Mouse (Mus musculus) monocyte, adult 5-6 weeks (primary cell): ENCODE measurements around the gene Ffar3. TPM values are rescaled to one million over a fixed set of nuclear protein-coding genes. Genes with fewer than 3 reads are reported as not detected.

Source experiments
- ATAC-seq: fragments of 153-309, 156-312 bp; replicated peaks from 2 replicates; pipeline ENCODE4 v1.8.0; 2017; ENCODE audit warnings: mild to moderate bottlenecking; ENCODE audit not compliant: low TSS enrichment, insufficient number of reproducible peaks, severe bottlenecking, poor library complexity, low FRiP score
- total RNA-seq: library from RNA; stranded (forward); fragments of 200-1000, 200-491, 200-594 nt; gene quantifications from 3 replicates; pipeline ENCODE4 v1.2.3, GENCODE M21; 2017

Ffar3 gene
- not detected in 3 replicates for total RNA-seq

- ATAC-seq = no peak
These were observed at the start of gene Ffar3 for GRCm38 (mm10) chr7:30856078-30856477. TSS of gene Ffar3 (minus strand) at chr7:30856178.

- no peak for ATAC-seq
These were observed 48.1 kb upstream of the Ffar3 start for GRCm38 (mm10) chr7:30904042-30904441.

GRCm38 (mm10) chr7:30895217-30895616 is 39.2 kb upstream of the Ffar3 start:
- no peak for ATAC-seq

GRCm38 (mm10) chr7:30892515-30892914 is 36.5 kb upstream of the Ffar3 start:
- no peak for ATAC-seq

- no peak for ATAC-seq
These were observed 35.8 kb upstream of the Ffar3 start for GRCm38 (mm10) chr7:30891746-30892145.

GRCm38 (mm10) chr7:30890681-30891080 is 34.7 kb upstream of the Ffar3 start:
- ATAC-seq = no peak

- ATAC-seq = no peak
These were observed 32.8 kb upstream of the Ffar3 start for GRCm38 (mm10) chr7:30888786-30889185.

- peak; percentile 79 for ATAC-seq
These were observed 31.7 kb upstream of the Ffar3 start for GRCm38 (mm10) chr7:30887568-30888188.

GRCm38 (mm10) chr7:30886852-30887251 is 30.9 kb upstream of the Ffar3 start:
- ATAC-seq = no peak

- no peak for ATAC-seq
These were observed 28.1 kb upstream of the Ffar3 start for GRCm38 (mm10) chr7:30884047-30884446.

GRCm38 (mm10) chr7:30881367-30881766 is 25.4 kb upstream of the Ffar3 start:
- no peak for ATAC-seq

- ATAC-seq = no peak
These were observed 24.2 kb upstream of the Ffar3 start, which contains the start of gene Cd22 for GRCm38 (mm10) chr7:30880176-30880575. TSS of gene Cd22 (minus strand) at chr7:30880342.

- ATAC-seq = no peak
These were observed 23.0 kb upstream of the Ffar3 start for GRCm38 (mm10) chr7:30878950-30879349.

- peak; percentile 71 for ATAC-seq
These were observed 17.1 kb upstream of the Ffar3 start for GRCm38 (mm10) chr7:30873083-30873482.

- ATAC-seq = no peak
These were observed 7.4 kb upstream of the Ffar3 start for GRCm38 (mm10) chr7:30863386-30863785.

- no peak for ATAC-seq
These were observed 5.5 kb upstream of the Ffar3 start, which contains the start of gene Ffar1 for GRCm38 (mm10) chr7:30861464-30861863. TSS of gene Ffar1 (minus strand) at chr7:30861564.

GRCm38 (mm10) chr7:30859635-30860402 is 3.8 kb upstream of the Ffar3 start:
- peak; percentile 48 for ATAC-seq

- ATAC-seq = 0 out of 2 replicates have a peak, but pooled peaks have one; percentile 29
These were observed 3.3 kb upstream of the Ffar3 start for GRCm38 (mm10) chr7:30859290-30859634.

GRCm38 (mm10) chr7:30857746-30858145 is 1.8 kb upstream of the Ffar3 start:
- ATAC-seq = no peak

- no peak for ATAC-seq
These were observed 4.6 kb downstream of the Ffar3 start for GRCm38 (mm10) chr7:30851421-30851820.
